Mouse (Mus musculus): ENCODE measurements around the gene Slc16a14. TPM values are rescaled to one million over a fixed set of nuclear protein-coding genes. Genes with fewer than 3 reads are reported as not detected.
"Not testable (repeated sequence)": the region's sequence is repeated elsewhere in the genome, so short reads cannot be mapped to it uniquely, and the experiment has no call there.

Slc16a14 gene
- polyA plus RNA-seq (2015; fragmentation: Nextera tagmentation; extraction: Ambion mirVana), result 0.37 and 0.47 TPM in 2 replicates

- Histone ChIP-seq H3K4me1 (peaks cover 15% of the 10 kb centered on the region), H3K4me2 (peak within 1 kb of the TSS; percentile 97), H3K27ac (no peak within 1 kb of the TSS), H3K9ac (peak within 1 kb of the TSS; percentile 44), H3K9me3 (replicated peaks) (no peaks in the 10 kb centered on the region), H3K27me3 (peaks cover 25% of the 10 kb centered on the region), H3K4me3 (replicated peaks) (peak within 1 kb of the TSS; percentile 56), H3K36me3 (no peaks in the 10 kb centered on the region)
- under 1% methylated on average over 59 of the region's 59 CpGs for WGBS
- ATAC-seq (replicated peaks; ENCODE audit: low FRiP score), result peak; percentile 85
These were observed at the start of gene Slc16a14 for GRCm38 (mm10) chr1:84934503-84935333. TSS of gene Slc16a14 (minus strand) at chr1:84935134.

DNA sequence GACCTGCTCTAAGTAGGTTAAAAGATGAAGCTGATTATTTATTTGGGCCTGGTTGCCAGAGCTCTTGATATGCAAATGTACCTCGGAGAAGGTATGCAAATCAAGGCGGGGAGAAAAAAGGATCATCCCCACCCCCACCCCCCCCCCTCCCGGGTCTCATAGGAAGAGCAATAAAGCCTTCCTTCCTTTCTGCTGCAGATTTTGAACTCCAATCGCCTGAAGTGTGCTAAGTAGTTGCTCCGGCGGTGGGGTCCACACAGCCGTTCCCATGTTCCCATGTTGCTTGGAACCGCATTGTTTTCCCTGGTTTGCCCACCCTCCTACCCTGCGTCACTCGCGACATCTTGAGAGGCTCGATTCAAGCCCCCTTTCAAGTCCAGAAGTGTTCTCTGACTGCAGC lies 26.8 kb upstream of the Slc16a14 start:
- H3K4me3 ChIP-seq (replicated peaks); H3K27me3 ChIP-seq; H3K4me1 ChIP-seq; H3K36me3 ChIP-seq; ATAC-seq (replicated peaks; ENCODE audit: low FRiP score); H3K9me3 ChIP-seq (replicated peaks); H3K9ac ChIP-seq; H3K27ac ChIP-seq: not testable (repeated sequence)
- H3K4me2 ChIP-seq, result peak overlapping the region; percentile 46
- WGBS, result 4% methylated on average over 12 of the region's 12 CpGs

GRCm38 (mm10) chr1:84957713-84958112 lies 22.8 kb upstream of the Slc16a14 start:
- 87% methylated on average over 4 of the region's 4 CpGs for WGBS
- not testable (repeated sequence) for H3K36me3 ChIP-seq; ATAC-seq (replicated peaks; ENCODE audit: low FRiP score)

GRCm38 (mm10) chr1:84956771-84957170 lies 21.8 kb upstream of the Slc16a14 start:
- not testable (repeated sequence) for H3K9me3 ChIP-seq (replicated peaks); H3K4me2 ChIP-seq; H3K27me3 ChIP-seq; H3K4me3 ChIP-seq (replicated peaks); H3K9ac ChIP-seq; ATAC-seq (replicated peaks; ENCODE audit: low FRiP score); H3K36me3 ChIP-seq; H3K27ac ChIP-seq; H3K4me1 ChIP-seq
- 94% methylated on average over 3 of the region's 3 CpGs for WGBS

More at GRCm38 (mm10) chr1:84957713-84958112, 22.8 kb upstream of the Slc16a14 start:
- not testable (repeated sequence) for H3K9ac ChIP-seq; H3K27me3 ChIP-seq; H3K9me3 ChIP-seq (replicated peaks); H3K4me1 ChIP-seq; H3K27ac ChIP-seq; H3K4me2 ChIP-seq; H3K4me3 ChIP-seq (replicated peaks)

DNA sequence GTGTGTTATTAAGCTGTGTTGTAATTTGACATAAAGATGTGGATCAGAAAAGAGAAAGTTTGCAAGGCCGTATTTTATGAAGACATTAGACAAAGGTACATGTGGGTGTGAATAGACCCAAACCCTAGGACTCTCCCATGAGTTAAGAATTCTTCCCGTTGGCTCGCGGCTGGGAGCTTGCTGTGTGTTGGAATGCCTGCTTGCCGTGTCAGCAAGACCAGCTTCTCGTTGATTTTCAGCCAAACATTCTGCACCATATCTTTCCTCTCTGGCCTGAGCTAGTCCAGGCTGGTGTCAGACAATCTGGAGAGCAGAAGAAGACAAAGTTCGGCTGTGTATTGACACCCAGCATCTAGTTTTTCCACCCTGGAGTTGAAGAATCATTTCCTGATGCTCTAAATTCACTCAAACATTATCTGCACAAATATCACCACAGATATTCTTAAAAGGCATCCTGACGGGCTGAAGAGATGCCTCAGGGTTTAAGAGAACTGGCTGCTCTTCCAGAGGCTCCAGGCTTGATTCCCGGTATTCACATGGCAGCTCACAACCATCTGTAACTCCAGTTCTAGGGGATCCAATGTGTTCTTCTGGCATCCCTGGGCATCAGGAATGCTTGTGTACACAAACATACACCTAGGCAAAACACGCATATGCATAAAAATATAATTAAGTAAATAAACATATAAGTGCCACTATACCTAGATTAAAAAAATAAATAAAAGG lies 17.7 kb upstream of the Slc16a14 start:
- no peaks in the 10 kb centered on the region for H3K27me3 ChIP-seq
- H3K4me3 ChIP-seq (replicated peaks), result no peak overlapping the region
- no peak overlapping the region for H3K4me2 ChIP-seq
- peaks cover 4% of the 10 kb centered on the region for H3K9me3 ChIP-seq (replicated peaks)
- 71% methylated on average over 10 of the region's 10 CpGs for WGBS
- no peak overlapping the region for H3K9ac ChIP-seq
- no peaks in the 10 kb centered on the region for H3K36me3 ChIP-seq
- no peak for ATAC-seq (replicated peaks; ENCODE audit: low FRiP score)
- H3K4me1 ChIP-seq, result no peaks in the 10 kb centered on the region
- no peak overlapping the region for H3K27ac ChIP-seq

DNA sequence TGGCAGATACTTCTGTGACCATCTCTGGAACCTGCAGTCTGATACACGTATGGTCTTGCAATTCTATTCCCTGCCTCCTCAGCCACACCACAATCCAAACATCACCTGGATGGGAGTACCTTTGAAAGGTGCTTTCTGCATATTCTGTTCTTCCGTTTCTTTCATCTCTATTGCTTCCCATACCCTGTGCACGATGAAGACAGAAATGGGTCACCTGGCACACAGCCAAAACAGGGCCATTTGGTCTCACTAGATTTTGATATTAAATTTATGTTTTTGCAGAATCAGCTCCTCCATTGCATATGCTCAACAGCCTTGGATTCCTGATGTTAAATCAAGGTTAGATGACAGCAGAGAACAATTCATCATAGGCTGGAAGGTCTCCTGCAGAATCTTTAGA lies 16.6 kb upstream of the Slc16a14 start:
- 74% methylated on average over 3 of the region's 3 CpGs for WGBS
- Histone ChIP-seq H3K4me1 (no peaks in the 10 kb centered on the region), H3K4me2 (no peak overlapping the region)

GRCm38 (mm10) chr1:84947390-84947789 lies 12.5 kb upstream of the Slc16a14 start:
- Histone ChIP-seq H3K36me3 (no peaks in the 10 kb centered on the region), H3K4me1 (no peaks in the 10 kb centered on the region), H3K9ac (no peak overlapping the region), H3K27ac (no peak overlapping the region), H3K9me3 (replicated peaks) (no peaks in the 10 kb centered on the region), H3K27me3 (no peaks in the 10 kb centered on the region), H3K4me2 (no peak overlapping the region), H3K4me3 (replicated peaks) (no peak overlapping the region)
- 78% methylated on average over 2 of the region's 2 CpGs for WGBS
- ATAC-seq (replicated peaks; ENCODE audit: low FRiP score), result peak; percentile 69; the same call in 1 of the 2 replicates

More for the DNA sequence above, 16.6 kb upstream of the Slc16a14 start:
- ATAC-seq (replicated peaks; ENCODE audit: low FRiP score), result no peak
- Histone ChIP-seq H3K27me3 (no peaks in the 10 kb centered on the region), H3K36me3 (no peaks in the 10 kb centered on the region), H3K27ac (no peak overlapping the region), H3K9ac (no peak overlapping the region), H3K4me3 (replicated peaks) (no peak overlapping the region), H3K9me3 (replicated peaks) (no peaks in the 10 kb centered on the region)

- Histone ChIP-seq H3K27ac (no peak overlapping the region), H3K4me3 (replicated peaks) (no peak overlapping the region), H3K4me2 (no peak overlapping the region), H3K4me1 (no peaks in the 10 kb centered on the region), H3K9me3 (replicated peaks) (no peaks in the 10 kb centered on the region), H3K9ac (no peak overlapping the region), H3K36me3 (no peaks in the 10 kb centered on the region), H3K27me3 (no peaks in the 10 kb centered on the region)
- no peak for ATAC-seq (replicated peaks; ENCODE audit: low FRiP score)
- WGBS, result 71% methylated on average over 3 of the region's 3 CpGs
These were observed 11.0 kb upstream of the Slc16a14 start for GRCm38 (mm10) chr1:84945950-84946349.

DNA sequence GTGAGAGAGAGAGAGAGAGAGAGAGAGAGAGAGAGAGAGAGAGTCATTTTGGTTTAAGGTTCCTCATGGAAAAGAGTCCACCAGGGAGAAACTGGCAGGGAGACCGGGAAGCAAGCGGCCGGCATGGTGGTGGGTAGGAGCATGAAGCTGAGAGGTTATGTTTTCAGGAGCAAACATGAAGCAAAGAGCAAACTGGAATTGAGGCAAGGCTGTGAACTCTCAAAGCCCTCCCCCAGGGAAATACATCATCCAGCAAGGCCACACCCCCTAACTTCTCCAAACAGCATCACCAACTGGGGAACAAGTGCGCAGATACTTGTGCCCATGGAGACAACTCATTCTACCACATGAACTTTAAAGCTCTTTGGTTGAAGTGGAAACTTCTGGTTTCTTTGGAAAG lies 8.6 kb upstream of the Slc16a14 start:
- no peak overlapping the region for H3K4me3 ChIP-seq (replicated peaks)
- no peaks in the 10 kb centered on the region for H3K36me3 ChIP-seq
- no peak overlapping the region for H3K9ac ChIP-seq
- no peaks in the 10 kb centered on the region for H3K4me1 ChIP-seq
- ATAC-seq (replicated peaks; ENCODE audit: low FRiP score), result no peak
- no peak overlapping the region for H3K27ac ChIP-seq
- WGBS, result 90% methylated on average over 4 of the region's 4 CpGs
- H3K9me3 ChIP-seq (replicated peaks), result no peaks in the 10 kb centered on the region
- H3K27me3 ChIP-seq, result no peaks in the 10 kb centered on the region
- no peak overlapping the region for H3K4me2 ChIP-seq

DNA sequence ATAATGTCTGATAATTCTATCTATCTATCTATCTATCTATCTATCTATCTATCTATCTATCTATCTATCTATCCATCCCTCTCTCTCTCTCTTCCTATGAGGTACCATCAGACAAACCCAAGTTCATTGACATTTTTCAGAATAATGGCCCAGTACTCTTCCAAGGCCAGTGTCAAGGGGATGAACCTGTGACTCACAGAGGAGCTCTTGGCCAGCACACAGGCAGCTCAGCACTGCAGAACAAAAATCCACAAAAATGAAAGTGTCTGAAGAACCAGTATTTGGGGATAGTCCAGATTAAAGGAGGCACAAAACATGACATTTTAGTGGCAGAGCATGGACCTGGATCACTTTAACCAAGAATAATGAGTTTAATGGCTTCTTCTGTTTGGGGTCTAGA lies 7.7 kb upstream of the Slc16a14 start:
- H3K4me3 ChIP-seq (replicated peaks), result no peak overlapping the region
- no peak overlapping the region for H3K27ac ChIP-seq
- no peaks in the 10 kb centered on the region for H3K9me3 ChIP-seq (replicated peaks)
- no peak for ATAC-seq (replicated peaks; ENCODE audit: low FRiP score)
- H3K36me3 ChIP-seq, result no peaks in the 10 kb centered on the region
- no peak overlapping the region for H3K4me2 ChIP-seq
- H3K27me3 ChIP-seq, result no peaks in the 10 kb centered on the region
- H3K9ac ChIP-seq, result no peak overlapping the region
- H3K4me1 ChIP-seq, result no peaks in the 10 kb centered on the region

- Histone ChIP-seq H3K4me3 (replicated peaks) (no peak overlapping the region), H3K27ac (no peak overlapping the region), H3K4me1 (no peaks in the 10 kb centered on the region), H3K9me3 (replicated peaks) (no peaks in the 10 kb centered on the region), H3K27me3 (peaks cover 9% of the 10 kb centered on the region), H3K4me2 (no peak overlapping the region), H3K36me3 (no peaks in the 10 kb centered on the region), H3K9ac (no peak overlapping the region)
- no peak for ATAC-seq (replicated peaks; ENCODE audit: low FRiP score)
- 86% methylated on average over 2 of the region's 2 CpGs for WGBS
These were observed 5.4 kb upstream of the Slc16a14 start for GRCm38 (mm10) chr1:84940322-84940721.

GRCm38 (mm10) chr1:84939466-84939865 lies 4.5 kb upstream of the Slc16a14 start:
- Histone ChIP-seq H3K4me3 (replicated peaks) (no peak overlapping the region), H3K9me3 (replicated peaks) (no peaks in the 10 kb centered on the region), H3K9ac (no peak overlapping the region), H3K27me3 (peaks cover 13% of the 10 kb centered on the region), H3K27ac (no peak overlapping the region), H3K36me3 (no peaks in the 10 kb centered on the region), H3K4me1 (peaks cover 5% of the 10 kb centered on the region; the same call in 1 of the 2 replicates), H3K4me2 (no peak overlapping the region)
- no peak for ATAC-seq (replicated peaks; ENCODE audit: low FRiP score)
- 77% methylated on average over 4 of the region's 4 CpGs for WGBS
